Mouse (Mus musculus) thymus, postnatal 4 days (tissue): ENCODE results near the gene Scarb1.

ENCODE experiments used
- DNase-seq: peaks from one replicate; pipeline ENCODE4 v3.0.0; 2021

Scarb1 gene

DNA sequence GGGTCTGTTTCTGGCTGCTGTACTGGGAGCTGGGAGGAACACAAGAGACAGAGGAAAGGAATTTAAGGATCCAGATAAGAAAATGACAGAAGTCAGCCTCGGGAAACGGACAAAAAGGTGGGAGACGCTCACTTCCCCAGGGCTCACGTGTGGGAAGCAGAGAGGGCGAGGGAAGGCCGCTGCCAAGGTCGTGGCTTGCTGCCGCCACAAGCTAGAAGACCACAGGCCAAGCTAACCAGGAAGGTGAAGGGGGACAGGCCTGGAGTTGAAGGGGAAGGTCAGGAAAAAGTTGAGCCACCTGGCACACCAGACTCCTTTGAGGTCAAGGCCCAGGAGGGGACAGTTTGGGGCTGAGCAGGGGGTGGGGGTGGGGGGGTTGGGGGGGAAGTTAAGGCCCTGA lies 10.2 kb downstream of the Scarb1 start:
- DNase-seq = no peak

DNA sequence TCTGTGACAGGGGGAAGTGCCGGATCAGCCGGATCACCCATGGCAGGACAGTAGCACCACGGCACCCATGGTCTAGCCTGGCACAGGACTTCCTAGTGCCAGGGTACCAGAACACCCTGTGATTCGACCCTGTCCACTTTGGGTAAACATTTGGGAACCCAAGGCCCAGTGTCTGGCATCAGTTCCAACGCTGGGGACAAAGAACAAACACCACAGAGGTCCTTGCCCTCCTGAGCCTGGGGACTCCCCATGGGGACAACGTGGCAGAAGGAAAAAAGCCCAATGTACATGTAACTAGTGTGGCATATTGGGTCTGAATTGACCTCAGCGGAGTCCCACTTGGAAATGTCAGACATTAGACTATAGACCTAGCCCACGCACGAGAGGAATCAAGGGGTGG lies 10.7 kb downstream of the Scarb1 start:
- DNase-seq = no peak

DNA sequence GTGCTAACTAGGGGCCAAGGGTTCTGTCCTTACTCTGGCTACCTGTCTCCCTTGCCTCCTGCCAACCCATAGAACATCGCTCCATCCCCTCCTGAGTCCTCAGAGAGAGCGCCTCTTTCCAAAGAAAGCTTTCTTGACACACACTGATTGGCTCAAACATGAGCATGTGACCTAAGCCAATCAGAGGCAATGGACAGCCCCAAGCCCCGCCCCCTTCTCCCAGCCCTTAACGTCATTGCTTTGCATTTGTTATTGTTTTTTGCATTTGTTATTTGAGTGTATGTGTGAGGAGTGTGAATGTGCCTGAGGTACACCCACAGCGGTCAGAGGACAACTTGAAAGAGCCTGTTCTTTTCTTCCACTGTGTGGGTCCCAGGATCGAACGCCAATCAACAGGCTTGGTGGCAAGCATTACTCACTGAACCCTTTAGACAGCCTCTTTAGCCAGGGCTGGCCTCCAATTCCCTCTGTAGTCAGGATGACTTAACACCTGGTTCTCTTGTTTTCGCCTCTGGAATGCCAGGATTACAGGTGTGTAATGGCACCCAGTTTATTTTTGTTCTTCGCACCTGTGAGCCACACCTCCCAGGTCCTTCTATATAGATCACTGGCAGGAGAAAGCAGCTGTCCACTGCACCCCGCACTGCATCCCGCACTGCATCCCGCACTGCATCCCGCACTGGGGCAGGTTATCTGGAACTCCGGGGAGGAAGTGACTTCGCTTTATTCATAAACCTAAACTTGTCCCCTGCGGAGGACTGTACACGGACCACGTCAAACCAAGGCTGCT lies 13.1 kb downstream of the Scarb1 start:
- DNase-seq = no peak

DNA sequence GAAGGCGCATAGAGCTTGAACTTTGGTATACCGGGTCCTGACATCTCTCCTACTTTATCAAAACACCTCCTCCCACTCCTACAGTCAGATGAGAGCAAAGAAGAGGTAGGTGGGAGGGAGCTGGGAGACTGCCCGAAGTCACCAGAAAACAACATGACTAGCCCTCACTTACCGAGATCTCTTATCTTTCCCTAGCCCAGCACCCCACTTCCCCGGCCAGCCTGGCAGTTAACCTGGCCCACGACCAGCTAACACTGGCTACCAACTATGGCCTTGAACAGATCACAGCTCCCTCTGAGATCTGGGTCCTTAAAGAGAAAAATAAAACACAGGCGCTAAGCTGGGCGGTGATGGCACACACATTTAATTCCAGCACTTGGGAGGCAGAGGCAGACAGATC lies 14.5 kb downstream of the Scarb1 start:
- DNase-seq = no peak

DNA sequence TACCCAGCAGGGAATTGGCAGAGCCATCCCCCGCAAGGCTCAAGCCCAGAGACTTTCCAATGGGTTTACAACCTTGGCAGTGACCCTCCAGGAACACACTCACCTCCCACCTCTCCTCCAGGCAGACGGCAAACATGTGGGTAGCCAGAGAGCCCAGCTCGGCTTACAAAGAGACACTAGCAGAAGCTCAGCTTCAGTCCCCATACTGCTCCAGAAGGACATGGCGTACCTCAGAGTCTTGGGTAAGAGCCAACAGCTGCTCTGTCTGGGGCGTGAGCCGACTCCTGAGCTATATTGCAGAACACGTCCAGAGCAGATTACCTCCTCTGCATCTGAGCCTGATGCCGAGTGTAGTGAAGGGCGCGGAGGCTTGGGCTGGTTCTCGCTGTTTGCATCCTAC lies 15.0 kb downstream of the Scarb1 start:
- DNase-seq = no peak

DNA sequence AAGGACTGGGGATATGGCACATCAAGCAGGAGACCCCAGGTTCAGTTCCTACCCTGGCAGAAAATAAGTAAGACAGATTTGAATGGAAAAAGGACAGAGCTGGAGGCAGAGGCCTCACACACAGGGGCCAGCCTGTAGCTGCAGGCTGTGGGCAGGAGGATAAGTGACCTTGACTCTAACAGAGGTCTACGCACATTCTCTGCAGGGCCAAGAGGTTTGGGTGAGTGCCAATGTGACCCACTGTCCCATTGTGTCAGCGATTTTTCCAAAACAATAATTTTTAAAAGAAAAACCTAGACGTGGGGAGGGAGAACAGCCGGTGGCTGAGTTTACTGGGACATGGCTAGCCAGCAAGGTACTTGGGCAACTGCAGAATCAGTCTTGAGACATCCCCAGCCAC lies 15.6 kb downstream of the Scarb1 start:
- DNase-seq = no peak

DNA sequence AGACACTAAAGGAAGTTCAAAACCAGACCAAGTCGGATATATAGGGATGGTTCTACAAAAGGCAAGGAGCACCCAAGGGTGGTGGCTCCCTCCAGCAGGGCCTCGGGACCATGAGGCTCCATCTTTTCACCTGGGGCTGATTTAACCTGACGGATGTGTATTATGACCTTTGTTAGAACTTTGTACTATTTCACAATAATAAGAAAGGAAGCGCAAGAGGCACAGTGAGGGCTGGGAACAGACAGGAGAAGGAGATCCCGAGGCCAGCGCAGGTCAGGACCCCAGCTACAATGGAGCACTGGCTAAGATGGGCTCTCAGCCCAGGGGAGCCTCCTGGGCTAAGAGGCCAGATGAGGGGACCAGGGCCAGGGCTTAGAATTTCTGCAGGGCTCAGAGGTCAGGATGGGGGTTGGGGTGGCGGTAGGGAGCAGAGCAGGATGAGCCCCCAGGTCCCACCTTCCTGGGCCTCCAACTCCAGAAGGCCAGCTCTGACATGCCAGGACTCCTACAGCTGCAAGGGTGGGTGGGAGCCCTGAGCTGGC lies 16.9 kb downstream of the Scarb1 start:
- DNase-seq = no peak

DNA sequence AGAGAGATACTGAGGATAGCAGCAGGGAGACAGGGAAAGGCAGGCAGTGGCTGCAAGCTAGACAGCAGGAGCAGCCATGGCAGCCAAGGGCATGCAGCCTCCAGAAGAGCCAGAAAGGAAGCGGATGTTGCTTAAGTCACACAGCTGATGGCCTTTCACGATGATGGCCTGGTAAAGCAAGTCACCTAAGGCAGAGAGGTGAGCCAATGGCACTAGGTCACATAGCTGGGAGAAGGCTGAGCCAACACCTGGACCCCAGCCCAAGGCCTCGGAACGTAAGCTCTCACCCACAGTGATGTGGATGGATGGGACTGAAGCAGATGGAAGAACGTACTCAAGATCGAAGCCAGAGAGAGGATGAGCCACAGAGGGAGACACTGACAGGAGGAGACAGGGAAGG lies 17.8 kb downstream of the Scarb1 start:
- no peak for DNase-seq

DNA sequence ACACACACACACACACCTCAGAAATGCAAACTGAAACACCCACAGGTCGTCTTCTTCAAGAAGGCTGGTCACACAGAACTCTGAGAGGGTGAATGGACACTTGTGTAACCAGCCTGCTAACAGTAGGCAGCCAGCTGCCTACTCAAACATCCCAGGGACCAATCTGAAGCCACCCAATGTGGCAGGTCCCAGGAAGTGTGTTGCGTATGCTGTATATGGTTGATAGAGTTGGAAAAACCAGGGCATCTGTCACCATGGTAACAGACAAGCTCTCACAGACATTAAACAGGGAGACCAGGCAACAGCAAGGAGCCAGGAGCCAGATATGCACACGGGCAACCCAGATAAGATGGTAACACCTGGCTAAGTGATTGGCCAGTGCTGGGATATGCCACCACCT lies 19.1 kb downstream of the Scarb1 start:
- DNase-seq = no peak

DNA sequence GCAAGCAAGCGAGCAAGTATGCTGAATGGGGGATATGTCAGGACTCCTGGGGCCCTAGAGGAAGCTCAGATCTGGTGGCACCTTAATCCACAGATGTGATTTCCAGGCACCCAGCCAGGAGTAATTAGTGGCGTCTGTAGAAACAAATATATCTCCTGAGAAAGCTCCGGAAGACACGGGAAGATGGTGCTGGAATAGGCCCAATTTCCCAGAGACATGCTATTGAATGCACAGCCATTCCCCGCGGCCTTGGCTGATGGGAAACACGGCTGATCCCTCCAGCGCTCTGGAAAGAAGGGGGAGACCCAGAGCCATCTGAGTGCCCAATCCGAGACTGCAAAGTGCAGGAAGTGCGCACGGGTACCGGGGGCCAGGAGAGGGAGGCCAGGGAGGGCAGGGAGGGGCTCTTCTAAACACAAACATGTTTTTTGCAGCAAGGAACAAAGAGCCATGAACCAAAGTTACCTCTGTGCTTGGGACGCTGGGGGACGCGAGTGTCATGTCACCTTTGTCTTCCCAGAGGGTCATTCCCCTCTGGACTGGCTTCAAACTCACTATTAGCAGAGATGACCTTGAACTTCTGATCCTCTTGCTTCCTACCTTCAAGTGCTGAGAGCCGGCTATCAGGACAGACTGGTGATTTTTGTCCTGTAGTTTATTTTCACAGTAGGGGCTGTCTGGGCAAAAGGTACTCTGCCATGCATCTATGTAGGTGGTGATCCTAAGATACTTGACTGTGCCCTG lies 21.7 kb downstream of the Scarb1 start:
- no peak for DNase-seq

DNA sequence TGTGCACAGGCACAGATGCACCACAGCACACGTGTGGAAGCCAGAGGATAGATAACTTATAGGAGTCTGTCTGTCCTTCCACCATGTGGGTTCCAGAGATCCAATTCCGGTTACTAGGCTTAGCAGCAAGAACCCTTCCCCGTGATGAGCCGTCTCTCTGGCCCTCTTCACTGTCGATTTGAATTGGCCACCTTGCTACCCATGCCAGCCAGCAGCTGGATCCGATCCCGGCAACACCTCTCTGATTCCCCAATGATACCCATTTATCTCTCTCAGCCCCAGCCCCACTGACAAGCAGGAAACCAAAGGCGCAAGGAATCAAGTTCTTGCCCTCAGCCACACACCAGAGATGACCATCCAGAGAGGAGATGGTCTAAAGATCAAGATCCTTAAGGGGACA lies 22.9 kb downstream of the Scarb1 start:
- no peak for DNase-seq

DNA sequence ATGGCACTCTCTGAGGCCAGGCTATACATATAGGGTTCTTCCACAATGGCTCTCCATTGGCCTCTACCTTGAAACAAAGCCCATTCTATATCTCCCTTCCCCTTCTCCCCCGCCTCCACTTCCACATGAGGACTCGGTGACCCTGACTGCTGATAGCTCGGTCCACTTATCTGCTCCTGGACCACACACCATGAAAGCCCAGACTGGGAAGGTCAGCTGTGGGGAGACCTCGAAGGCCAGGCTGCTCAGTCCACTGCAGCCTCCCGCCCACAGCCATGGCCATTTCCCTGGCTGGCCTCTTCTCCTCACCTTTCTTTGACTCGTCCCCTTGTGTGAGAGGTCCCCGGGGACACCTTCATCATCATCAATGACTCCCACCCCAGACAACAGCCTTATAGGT lies 23.6 kb downstream of the Scarb1 start:
- no peak for DNase-seq

DNA sequence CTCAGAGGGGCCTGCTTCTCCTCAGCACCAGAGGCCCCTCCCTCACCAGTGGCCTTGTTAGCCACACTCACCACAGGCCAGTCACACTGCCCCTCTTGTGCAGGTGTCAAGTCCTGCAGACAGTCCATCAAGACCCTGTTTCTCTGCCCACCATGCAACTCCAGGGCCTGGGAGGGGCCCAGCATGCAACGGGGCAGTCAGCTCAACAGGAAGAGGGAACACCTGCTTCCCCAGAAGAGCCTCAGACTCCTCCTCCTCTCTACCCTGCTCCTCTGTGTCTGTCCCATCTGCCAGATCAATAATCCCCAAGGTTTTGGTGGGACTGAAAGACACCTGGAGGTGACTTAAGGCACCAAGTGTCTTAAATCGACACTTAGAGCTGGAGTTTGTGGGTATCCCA lies 24.1 kb downstream of the Scarb1 start:
- peak; percentile 58 for DNase-seq

DNA sequence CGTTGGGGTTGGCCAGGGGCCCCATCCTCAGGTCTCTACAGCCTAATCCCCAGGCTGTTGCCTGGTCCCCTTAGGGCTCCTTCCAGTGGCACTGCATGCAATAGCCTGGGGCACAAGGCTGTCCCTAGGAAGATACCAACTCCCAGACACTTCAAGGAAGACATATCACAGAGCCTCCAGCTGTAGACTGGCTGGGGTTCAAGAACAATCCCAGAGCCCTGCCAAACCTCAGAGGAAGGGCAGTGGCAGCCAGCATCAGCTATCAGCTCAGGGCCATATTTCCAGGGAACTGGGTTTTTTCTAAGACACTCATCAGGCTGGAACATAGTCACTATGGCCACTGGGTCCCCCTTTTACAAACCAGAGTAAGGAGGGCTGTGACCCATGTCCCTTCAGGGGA lies 25.8 kb downstream of the Scarb1 start:
- DNase-seq = no peak

DNA sequence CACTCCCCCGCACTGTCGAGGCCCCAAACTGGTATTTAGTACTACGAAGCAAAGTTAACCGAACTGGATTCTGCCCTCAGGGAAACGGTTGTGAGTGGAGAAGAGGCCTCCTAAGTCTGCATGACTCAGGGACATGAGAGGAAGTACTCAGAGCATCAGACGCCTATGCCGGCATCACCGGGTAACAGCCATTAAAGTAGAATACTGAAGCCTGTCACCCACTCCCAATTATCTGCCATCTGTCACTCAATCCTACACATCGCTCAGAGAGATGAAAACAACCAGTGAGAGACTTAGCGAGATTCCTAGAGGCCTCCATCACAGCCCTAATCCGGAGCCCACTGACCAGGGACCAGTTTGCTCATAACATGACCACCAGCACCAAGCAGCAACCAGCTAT lies 26.9 kb downstream of the Scarb1 start:
- no peak for DNase-seq

DNA sequence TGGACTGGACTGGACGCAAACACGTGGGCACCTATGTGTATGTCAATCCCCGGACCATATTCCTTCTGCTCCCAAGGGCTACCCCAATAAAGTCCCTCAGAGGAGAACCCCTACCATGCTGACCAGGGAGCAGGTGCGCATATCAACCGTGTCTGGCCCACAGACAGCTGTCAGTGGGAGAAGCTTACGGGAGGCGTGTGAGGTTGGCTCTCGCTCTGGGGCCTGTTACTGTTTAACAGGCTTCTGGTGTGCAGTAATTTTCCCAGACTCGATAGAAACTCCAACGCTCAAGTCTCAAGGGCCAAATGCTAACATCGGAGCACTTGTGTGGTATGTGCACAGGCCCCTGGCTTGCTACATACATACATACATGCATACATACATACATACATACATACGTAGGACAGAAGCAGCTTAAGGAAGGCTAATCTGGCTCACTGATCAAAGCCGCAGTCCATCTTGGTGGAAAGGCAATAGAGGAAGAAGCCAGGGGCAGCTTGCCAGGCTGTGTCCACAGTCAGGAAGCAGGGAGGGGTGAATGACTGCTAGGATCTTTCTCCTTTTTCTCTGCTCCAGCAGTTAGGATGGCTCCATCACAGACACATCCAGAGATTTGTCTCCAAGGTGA lies 27.8 kb downstream of the Scarb1 start:
- DNase-seq = no peak

DNA sequence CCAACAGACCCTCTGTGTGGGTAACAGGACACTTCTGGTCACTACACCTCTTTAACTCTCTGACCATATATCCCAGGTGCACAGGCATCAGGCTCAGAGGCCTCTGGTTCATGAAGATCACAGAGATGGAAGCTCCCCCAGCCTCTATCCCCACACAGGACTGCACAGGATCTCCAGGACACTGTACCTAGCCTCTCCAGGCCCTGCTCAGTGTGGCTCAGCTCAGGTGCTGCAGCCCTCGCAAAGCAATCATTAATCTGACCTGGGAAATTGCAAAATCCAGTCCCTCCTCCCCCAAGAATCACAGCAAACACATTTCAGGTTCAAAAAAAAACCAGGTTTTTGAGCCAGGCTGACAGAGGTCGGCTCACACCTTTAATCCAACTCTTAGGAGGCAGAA lies 29.9 kb downstream of the Scarb1 start:
- DNase-seq = no peak

DNA sequence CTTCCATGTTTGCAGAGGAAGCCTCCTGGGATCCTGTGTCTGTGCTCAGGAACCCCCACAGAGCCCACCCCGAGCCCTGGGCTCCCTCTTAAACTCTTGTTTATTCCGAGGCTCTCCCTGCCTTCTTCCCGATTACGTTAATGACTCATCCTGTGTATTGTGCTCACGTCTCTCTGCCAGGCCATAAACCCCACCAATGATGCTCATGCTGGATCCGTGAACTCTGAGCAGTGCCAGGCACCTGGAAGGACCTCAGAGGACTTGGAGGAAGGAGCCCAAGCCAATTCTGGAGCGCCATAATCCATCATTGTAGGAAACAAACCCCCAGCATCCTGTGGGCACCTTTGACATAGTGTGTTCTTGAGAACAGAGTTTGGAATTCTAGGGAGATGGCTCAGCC lies 31.7 kb downstream of the Scarb1 start:
- DNase-seq = no peak

DNA sequence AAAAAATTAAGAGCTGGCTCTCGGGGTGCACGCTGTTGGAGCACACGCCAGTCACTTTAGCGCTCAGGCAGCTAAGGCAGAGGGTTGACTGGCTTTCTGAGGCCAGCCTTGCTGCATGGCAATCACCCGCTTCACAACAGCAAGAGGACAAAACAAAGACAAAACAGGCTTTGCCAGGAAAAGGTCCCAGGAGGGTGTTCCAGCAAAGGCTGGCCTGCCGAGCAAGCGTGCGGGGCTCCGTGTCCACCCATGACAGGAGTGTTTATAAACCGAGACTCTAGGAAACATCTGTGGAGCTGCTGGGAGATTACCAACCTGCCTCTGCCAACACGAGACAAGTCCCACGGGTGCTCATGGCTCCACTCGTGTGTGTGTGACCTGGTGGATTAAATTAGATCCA lies 34.1 kb downstream of the Scarb1 start:
- DNase-seq = no peak

DNA sequence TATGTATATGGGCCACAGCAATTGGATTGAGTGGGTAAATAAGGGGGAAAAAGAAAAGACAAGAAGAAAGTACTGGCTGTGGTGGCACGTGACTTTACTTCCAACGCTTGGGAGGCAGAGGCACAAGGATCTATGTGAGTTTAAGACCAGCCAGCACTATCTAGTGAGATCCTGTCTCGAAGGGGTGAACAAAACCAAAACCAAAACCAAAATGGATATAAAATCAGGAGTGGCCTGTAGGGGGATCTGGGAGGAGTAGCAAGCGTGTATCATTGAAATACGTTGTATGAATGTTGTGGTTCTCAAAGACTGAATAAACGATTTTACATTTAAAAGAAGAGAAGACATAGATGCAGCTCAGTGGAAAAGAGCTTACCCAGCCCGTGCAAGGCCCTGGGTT lies 34.5 kb downstream of the Scarb1 start:
- DNase-seq = no peak

DNA sequence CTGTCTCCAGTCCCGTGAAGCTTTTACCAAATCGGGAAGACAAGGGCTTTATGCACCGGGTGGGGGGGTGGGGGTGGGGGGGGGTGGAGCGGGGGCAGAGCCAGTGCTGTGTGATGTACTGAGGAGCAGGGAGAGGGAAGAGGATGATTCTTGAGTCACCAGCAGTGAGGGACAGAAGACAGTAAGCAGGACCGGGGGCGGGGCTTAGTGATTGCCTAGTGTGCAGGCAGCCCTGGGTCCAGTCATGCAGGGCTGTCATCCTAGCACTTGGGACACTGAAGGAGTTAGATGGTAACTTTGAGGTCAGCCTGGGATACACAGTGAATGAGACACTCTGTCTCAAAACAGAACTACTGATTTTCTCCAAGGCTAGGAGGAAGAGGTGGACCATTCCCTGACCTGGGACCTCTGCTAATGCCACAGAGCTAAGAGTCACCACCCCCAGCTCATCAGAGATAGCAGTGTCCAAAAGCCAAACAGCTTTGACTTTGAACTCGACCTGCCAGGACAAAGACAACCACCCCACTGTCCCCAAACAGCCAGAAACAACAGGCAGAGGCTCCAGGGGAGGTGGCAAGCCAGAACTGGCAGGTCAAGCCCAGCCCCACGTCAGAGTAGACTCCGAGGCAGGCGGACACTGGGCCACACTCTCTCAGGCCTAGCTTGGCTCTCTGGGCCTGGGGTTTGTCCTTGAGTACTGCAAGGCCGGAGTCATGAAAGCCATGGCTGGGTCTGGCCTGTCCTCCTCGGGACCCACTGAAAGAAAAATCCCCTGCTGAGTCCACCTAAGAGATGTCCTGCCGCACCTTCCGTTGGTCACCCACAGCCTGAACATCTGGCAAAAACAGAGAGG lies 35.4 kb downstream of the Scarb1 start:
- no peak for DNase-seq

DNA sequence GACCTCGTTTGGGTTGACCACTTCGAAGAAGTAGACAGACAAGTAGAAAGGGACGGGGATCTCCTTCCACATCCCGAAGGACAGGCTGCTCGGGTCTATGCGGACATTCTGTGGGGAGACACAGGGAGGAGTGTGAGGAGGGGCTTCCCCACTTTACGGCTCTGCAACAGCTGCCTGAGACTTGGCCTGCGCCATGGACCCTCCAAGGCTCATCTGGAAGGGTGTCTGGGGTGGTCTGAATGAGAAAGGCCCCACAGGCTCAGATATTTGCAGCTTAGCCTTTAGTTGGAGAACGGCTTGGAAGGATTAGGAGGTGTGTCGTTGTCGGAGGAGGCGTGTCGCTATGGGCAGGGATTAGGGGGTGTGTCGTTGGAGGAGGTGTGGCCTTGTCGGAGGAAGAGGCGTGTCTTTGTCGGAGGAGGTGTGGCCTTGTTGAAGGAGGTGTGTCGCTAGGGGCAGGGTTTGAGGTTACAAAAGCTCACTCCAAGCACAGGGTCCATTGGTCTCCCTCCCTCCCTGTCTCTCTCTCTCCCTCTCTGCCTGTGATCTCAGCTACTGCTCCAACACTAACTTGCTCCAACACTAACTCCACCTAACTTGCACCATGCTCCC lies 36.5 kb downstream of the Scarb1 start:
- no peak for DNase-seq

DNA sequence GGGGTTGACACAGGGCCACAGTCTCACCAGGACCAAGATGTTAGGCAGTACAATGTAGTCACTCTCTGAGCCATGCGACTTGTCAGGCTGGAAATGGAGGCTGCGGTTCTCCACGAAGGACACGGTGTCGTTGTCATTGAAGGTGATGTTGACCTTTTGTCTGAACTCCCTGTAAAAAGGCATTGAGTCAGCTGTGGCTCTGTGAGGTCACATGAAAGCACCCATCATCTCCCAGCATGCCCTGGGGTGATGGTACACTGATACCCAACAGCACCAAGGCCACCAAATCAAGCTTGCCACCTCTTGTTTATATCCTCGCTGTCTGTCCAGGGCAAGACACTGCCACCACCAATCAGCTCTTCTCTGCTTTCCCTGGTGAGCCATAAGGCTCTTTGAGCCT lies 37.8 kb downstream of the Scarb1 start:
- no peak for DNase-seq
